Mouse (Mus musculus): ENCODE measurements at regions not wholly inside any gene's neighbourhood (a gene's known extent, or its start where the extent isn't known, plus 50 kb on each side); places are given as distances from the start of the nearest gene placed in this dataset.

DNA sequence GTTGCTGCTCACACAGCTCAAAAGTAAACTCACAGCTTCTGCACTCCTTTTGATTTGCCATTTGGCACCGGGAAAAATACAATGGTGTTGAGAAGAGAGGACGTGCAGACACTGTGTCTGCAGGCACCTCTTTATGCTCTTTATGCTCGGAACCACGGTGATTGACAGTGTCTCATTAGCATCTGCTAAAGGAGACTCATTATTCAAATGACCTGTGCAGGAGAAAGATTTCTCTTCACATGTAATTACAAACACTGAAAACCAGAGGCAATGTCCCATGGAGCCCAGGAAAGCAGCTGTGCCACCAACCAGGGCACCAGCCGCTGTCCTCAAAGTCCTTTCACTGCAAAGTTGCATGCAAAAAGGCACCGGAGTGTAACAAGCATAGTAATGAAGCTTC lies 175.2 kb downstream of the Plod2 start:
- Histone ChIP-seq H3K27ac (ENCODE audit: insufficient read depth, low read depth, low read length) (no peak overlapping the region), H3K36me3 (ENCODE audit: control insufficient read depth, insufficient read depth, low read length) (no peaks in the 10 kb centered on the region), H3K4me3 (ENCODE audit: low read depth, low read length) (no peak overlapping the region), H3K4me1 (ENCODE audit: control insufficient read depth, insufficient read depth, insufficient read length, low read length) (no peaks in the 10 kb centered on the region), H3K27me3 (ENCODE audit: control insufficient read depth, insufficient read depth, low read length) (no peaks in the 10 kb centered on the region)
- TF ChIP-seq POLR2A (IDR thresholded peaks at IDR 0.05; ENCODE audit: low read depth, low read length) (no peak), CTCF (IDR thresholded peaks at IDR 0.05; ENCODE audit: extremely low read depth, insufficient read length, insufficient replicate concordance, low read depth, low read length) (no peak)
- 77% methylated on average over 6 of the region's 6 CpGs for WGBS

DNA sequence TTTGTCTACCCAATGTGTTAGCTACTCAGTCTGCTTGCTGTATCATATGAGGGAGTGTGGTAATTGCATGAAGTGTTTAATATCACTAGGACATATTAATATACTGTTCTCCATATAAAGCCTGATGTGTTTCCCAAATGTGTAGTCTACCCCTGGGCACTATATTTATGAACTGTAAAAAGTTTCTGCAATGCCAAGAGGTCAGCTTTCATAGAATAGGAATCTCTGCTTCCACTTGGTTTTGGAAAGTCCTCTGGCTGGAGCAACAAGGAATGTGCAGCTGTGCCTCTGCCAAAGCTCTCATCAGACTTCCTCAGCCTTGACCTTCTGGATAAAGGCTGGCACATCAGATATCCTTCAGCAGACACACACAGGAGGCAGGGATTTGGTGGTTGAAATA lies 176.3 kb downstream of the Plod2 start:
- H3K27ac ChIP-seq (ENCODE audit: insufficient read depth, low read depth, low read length): no peak overlapping the region
- no peaks in the 10 kb centered on the region for H3K4me1 ChIP-seq (ENCODE audit: control insufficient read depth, insufficient read depth, insufficient read length, low read length)
- H3K27me3 ChIP-seq (ENCODE audit: control insufficient read depth, insufficient read depth, low read length): no peaks in the 10 kb centered on the region
- no peak overlapping the region for H3K4me3 ChIP-seq (ENCODE audit: low read depth, low read length)
- H3K36me3 ChIP-seq (ENCODE audit: control insufficient read depth, insufficient read depth, low read length): no peaks in the 10 kb centered on the region
- TF ChIP-seq CTCF (IDR thresholded peaks at IDR 0.05; ENCODE audit: extremely low read depth, insufficient read length, insufficient replicate concordance, low read depth, low read length) (no peak), POLR2A (IDR thresholded peaks at IDR 0.05; ENCODE audit: low read depth, low read length) (no peak)

DNA sequence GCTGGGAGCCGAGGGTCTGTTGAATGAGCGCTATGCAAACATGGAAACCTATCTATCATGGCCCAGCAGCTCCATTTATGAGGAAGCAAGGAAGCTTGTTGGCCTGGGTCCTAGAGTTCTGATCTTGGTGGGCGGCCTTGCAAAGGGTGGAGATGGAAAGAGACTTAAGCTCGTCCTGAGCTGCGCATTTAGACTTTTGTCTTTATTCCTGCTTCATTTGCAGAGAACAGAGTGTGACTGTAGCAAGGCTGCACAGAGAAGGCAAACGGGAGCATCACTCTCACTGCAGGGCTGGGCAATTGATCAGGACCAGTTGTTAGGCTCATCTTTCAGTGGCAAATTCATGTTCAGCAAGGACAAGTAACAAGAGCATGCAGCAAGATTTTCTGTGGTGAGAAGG lies 177.2 kb downstream of the Plod2 start:
- Histone ChIP-seq H3K27ac (ENCODE audit: insufficient read depth, low read depth, low read length) (no peak overlapping the region), H3K36me3 (ENCODE audit: control insufficient read depth, insufficient read depth, low read length) (no peaks in the 10 kb centered on the region), H3K4me1 (ENCODE audit: control insufficient read depth, insufficient read depth, insufficient read length, low read length) (no peaks in the 10 kb centered on the region), H3K4me3 (ENCODE audit: low read depth, low read length) (no peak overlapping the region), H3K27me3 (ENCODE audit: control insufficient read depth, insufficient read depth, low read length) (no peaks in the 10 kb centered on the region)
- no peak for TF ChIP-seq POLR2A (IDR thresholded peaks at IDR 0.05; ENCODE audit: low read depth, low read length)
- no peak for TF ChIP-seq CTCF (IDR thresholded peaks at IDR 0.05; ENCODE audit: extremely low read depth, insufficient read length, insufficient replicate concordance, low read depth, low read length)
- WGBS: 72% methylated on average over 6 of the region's 6 CpGs

DNA sequence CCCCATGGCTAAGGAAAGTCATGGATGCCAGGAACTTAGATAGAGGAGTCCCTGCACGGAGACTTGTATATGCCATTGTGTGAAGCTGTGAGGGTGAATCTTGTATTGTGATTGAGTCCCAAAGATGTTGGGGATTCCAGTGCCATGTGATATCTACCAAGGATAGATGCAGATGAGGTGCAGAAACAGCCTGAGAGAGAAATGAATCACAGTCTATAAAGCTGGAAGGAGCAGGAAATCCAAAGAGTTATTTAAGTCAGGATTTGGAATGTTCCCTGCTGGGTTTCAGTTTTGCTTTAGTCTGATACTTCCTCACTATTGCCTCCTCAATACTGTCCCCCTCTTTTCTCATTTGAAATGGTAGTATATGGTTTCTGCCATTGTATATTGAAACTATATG lies 186.8 kb downstream of the Plod2 start:
- Histone ChIP-seq H3K27ac (ENCODE audit: insufficient read depth, low read depth, low read length) (no peak overlapping the region), H3K36me3 (ENCODE audit: control insufficient read depth, insufficient read depth, low read length) (no peaks in the 10 kb centered on the region), H3K27me3 (ENCODE audit: control insufficient read depth, insufficient read depth, low read length) (no peaks in the 10 kb centered on the region), H3K4me1 (ENCODE audit: control insufficient read depth, insufficient read depth, insufficient read length, low read length) (no peaks in the 10 kb centered on the region), H3K4me3 (ENCODE audit: low read depth, low read length) (no peak overlapping the region)
- 85% methylated on average over 1 of the region's 1 CpGs for WGBS
- TF ChIP-seq CTCF (IDR thresholded peaks at IDR 0.05; ENCODE audit: extremely low read depth, insufficient read length, insufficient replicate concordance, low read depth, low read length): no peak
- TF ChIP-seq POLR2A (IDR thresholded peaks at IDR 0.05; ENCODE audit: low read depth, low read length): no peak

DNA sequence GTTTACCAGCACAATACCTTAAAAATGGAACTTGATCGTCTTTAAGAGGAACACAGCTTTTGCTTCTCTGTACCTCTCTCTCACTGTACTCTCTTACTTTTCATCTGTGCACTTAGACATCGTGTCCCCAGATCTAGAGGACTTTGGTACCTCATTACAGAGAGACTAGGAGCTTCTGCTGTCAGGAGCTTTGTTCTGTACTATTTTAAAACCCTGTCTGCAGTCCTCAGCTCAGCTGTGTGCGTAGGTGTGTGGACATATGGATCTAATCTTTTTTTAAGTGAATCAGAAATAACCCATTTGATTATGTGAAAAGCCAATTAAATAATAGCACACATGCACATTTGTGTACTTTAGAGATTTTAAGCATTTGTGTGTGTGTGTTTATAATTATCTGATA lies 189.4 kb downstream of the Plod2 start:
- Histone ChIP-seq H3K4me1 (ENCODE audit: control insufficient read depth, insufficient read depth, insufficient read length, low read length) (no peaks in the 10 kb centered on the region), H3K27ac (ENCODE audit: insufficient read depth, low read depth, low read length) (no peak overlapping the region), H3K4me3 (ENCODE audit: low read depth, low read length) (no peak overlapping the region), H3K27me3 (ENCODE audit: control insufficient read depth, insufficient read depth, low read length) (no peaks in the 10 kb centered on the region), H3K36me3 (ENCODE audit: control insufficient read depth, insufficient read depth, low read length) (no peaks in the 10 kb centered on the region)
- 68% methylated on average over 3 of the region's 3 CpGs for WGBS
- TF ChIP-seq CTCF (IDR thresholded peaks at IDR 0.05; ENCODE audit: extremely low read depth, insufficient read length, insufficient replicate concordance, low read depth, low read length) (no peak), POLR2A (IDR thresholded peaks at IDR 0.05; ENCODE audit: low read depth, low read length) (no peak)

DNA sequence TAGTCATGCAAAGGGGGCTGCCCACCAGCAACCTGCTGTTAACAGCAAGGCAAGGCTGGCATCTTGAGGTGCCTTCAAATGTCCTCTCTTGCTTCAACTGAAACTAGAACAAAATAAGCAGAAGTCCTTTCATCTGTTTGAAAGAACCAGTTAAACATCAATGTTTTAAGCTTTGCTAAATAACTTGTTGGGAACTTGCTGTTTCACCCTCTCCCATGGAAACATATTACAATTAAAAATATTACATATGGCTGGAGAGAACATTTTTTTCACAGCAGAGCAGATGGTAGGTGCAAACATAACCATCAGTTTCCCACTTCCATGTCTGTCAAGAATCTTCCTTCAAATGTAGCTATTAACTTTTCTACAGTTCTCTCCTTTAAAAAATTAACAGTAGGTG lies 225.5 kb downstream of the Plod2 start:
- H3K27me3 ChIP-seq (ENCODE audit: control insufficient read depth, insufficient read depth, low read length): no peaks in the 10 kb centered on the region
- no peaks in the 10 kb centered on the region for H3K4me1 ChIP-seq (ENCODE audit: control insufficient read depth, insufficient read depth, insufficient read length, low read length)
- no peaks in the 10 kb centered on the region for H3K36me3 ChIP-seq (ENCODE audit: control insufficient read depth, insufficient read depth, low read length)
- H3K4me3 ChIP-seq (ENCODE audit: low read depth, low read length): no peak overlapping the region
- TF ChIP-seq POLR2A (IDR thresholded peaks at IDR 0.05; ENCODE audit: low read depth, low read length) (no peak), CTCF (IDR thresholded peaks at IDR 0.05; ENCODE audit: extremely low read depth, insufficient read length, insufficient replicate concordance, low read depth, low read length) (no peak)
- H3K27ac ChIP-seq (ENCODE audit: insufficient read depth, low read depth, low read length): no peak overlapping the region

DNA sequence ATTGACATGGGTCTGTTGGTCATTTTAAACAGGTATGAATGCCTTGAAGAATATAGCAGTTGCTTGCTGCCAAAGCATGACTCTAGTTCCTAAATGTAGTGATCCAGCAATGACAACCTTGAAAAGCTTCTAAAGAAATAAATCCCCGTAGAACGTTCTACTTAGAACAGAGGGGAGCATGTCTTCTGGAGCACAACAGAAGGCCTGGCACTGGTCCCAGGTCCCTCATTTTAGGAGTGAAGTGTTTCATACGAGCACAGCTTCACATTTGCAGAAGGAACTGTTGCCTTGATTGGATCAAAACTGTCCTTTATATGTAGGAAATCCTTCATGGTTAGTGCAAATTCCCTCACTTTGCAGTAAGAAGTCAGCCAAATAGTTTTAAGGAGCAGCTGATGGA lies 226.4 kb downstream of the Plod2 start:
- Histone ChIP-seq H3K4me1 (ENCODE audit: control insufficient read depth, insufficient read depth, insufficient read length, low read length) (no peaks in the 10 kb centered on the region), H3K27me3 (ENCODE audit: control insufficient read depth, insufficient read depth, low read length) (no peaks in the 10 kb centered on the region), H3K27ac (ENCODE audit: insufficient read depth, low read depth, low read length) (no peak overlapping the region), H3K36me3 (ENCODE audit: control insufficient read depth, insufficient read depth, low read length) (no peaks in the 10 kb centered on the region), H3K4me3 (ENCODE audit: low read depth, low read length) (no peak overlapping the region)
- TF ChIP-seq CTCF (IDR thresholded peaks at IDR 0.05; ENCODE audit: extremely low read depth, insufficient read length, insufficient replicate concordance, low read depth, low read length) (no peak), POLR2A (IDR thresholded peaks at IDR 0.05; ENCODE audit: low read depth, low read length) (no peak)
- WGBS: 82% methylated on average over 3 of the region's 3 CpGs

DNA sequence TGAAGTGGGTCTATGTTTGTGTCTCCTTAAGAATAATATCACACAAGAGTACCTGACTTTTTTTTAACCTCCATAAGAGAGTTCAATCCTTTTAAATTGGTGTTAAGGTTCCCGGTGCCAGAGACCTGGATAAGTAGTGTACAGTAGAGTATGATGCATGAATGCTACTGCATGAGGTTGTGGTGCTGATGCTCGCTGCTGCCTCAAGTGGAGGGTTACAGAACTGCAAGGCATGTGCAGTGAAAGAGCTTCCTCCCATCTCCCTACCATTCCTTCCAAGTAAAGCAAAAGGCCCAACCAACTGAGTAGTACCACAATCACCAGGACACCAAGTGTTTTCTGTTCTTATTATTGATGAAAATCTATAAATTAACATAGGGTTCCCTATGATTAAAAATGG lies 227.5 kb downstream of the Plod2 start:
- Histone ChIP-seq H3K27me3 (ENCODE audit: control insufficient read depth, insufficient read depth, low read length) (no peaks in the 10 kb centered on the region), H3K36me3 (ENCODE audit: control insufficient read depth, insufficient read depth, low read length) (no peaks in the 10 kb centered on the region), H3K27ac (ENCODE audit: insufficient read depth, low read depth, low read length) (no peak overlapping the region), H3K4me1 (ENCODE audit: control insufficient read depth, insufficient read depth, insufficient read length, low read length) (no peaks in the 10 kb centered on the region), H3K4me3 (ENCODE audit: low read depth, low read length) (no peak overlapping the region)
- TF ChIP-seq POLR2A (IDR thresholded peaks at IDR 0.05; ENCODE audit: low read depth, low read length): no peak
- peak; percentile 63; the same call in 1 of the 2 replicates for TF ChIP-seq CTCF (IDR thresholded peaks at IDR 0.05; ENCODE audit: extremely low read depth, insufficient read length, insufficient replicate concordance, low read depth, low read length)
- 60% methylated on average over 2 of the region's 2 CpGs for WGBS

Data from small intestine, adult 2 months (tissue).